Mouse (Mus musculus) liver, embryonic 11.5 days (tissue): ENCODE measurements at regions not wholly inside any gene's neighbourhood (a gene's known extent, or its start where the extent isn't known, plus 50 kb on each side); places are given as distances from the start of the nearest gene placed in this dataset.

Experiments
- ATAC-seq: fragments of 200-750 bp; cut with Nextera tagmentation; replicated peaks from 2 replicates; pipeline ENCODE4 v1.8.0; 2017; ENCODE audit warnings: moderate number of reproducible peaks, mild to moderate bottlenecking, moderate TSS enrichment, moderate library complexity; ENCODE audit not compliant: low FRiP score
- DNase-seq: peaks from one replicate; pipeline ENCODE4 v3.0.0-alpha.2; 2017; ENCODE audit warnings: low spot score
- H3K27ac ChIP-seq: fragments of 300-500 bp; sonication (generic); 2 replicates; pipeline ENCODE4 v1.5.1; 2014; ENCODE audit warnings: mild to moderate bottlenecking, low read depth, low read length, control low read depth
- H3K27me3 ChIP-seq: fragments of 300-500 bp; sonication (generic); replicated peaks from 2 replicates; pipeline ENCODE4 v1.6.1; 2014; ENCODE audit warnings: low read length, mixed read lengths; ENCODE audit not compliant: control insufficient read depth, insufficient read depth
- H3K36me3 ChIP-seq: fragments of 300-500 bp; sonication (generic); 2 replicates; pipeline ENCODE4 v1.6.1; 2014; ENCODE audit warnings: mild to moderate bottlenecking, low read length, moderate library complexity, mixed read lengths; ENCODE audit not compliant: control insufficient read depth, insufficient read depth
- H3K4me1 ChIP-seq: fragments of 300-500 bp; sonication (generic); replicated peaks from 2 replicates; pipeline ENCODE4 v1.6.1; 2014; ENCODE audit warnings: low read length, mixed read lengths; ENCODE audit not compliant: control insufficient read depth, insufficient read depth
- H3K4me2 ChIP-seq: fragments of 300-500 bp; sonication (generic); 2 replicates; pipeline ENCODE4 v1.6.1; 2014; ENCODE audit warnings: mild to moderate bottlenecking, control low read depth, moderate library complexity
- H3K4me3 ChIP-seq: fragments of 300-500 bp; sonication (generic); 2 replicates; pipeline ENCODE4 v1.5.1; 2014; ENCODE audit warnings: low read depth, low read length, control low read depth
- H3K9ac ChIP-seq: fragments of 300-500 bp; sonication (generic); 2 replicates; pipeline ENCODE4 v1.6.1; 2014; ENCODE audit warnings: low read depth, low read length, control low read depth
- H3K9me3 ChIP-seq: fragments of 300-500 bp; sonication (generic); 2 replicates; pipeline ENCODE4 v1.6.1; 2016; ENCODE audit warnings: low read length, inconsistent platforms, mixed read lengths; ENCODE audit not compliant: control insufficient read depth
- WGBS: fragments of 180-500 bp; shearing (Covaris S2); extraction: QIAGEN DNeasy Blood & Tissue Kit; methylation state at CpG from one replicate; pipeline ENCODE4 v1.1.7; 2014; 5-methylcytosine and 5-hydroxymethylcytosine counted together

- Histone ChIP-seq H3K27ac (no peak overlapping the region), H3K4me2 (peak overlapping the region; percentile 58), H3K4me1 (peaks cover 2% of the 10 kb centered on the region; the same call in 1 of the 2 replicates), H3K36me3 (no peaks in the 10 kb centered on the region), H3K9me3 (no peaks in the 10 kb centered on the region), H3K4me3 (peak overlapping the region; percentile 20), H3K27me3 (no peaks in the 10 kb centered on the region), H3K9ac (no peak overlapping the region)
- WGBS = 27% methylated on average over 4 of the region's 4 CpGs
- ATAC-seq (peak; percentile 89), DNase-seq (no peak)
Measured at GRCm38 (mm10) chr2:10307376-10307775, 62.9 kb upstream of the Sfmbt2 start.

GRCm38 (mm10) chr2:10309656-10310055 lies 60.7 kb upstream of the Sfmbt2 start:
- no peak overlapping the region for H3K4me2 ChIP-seq
- DNase-seq (no peak), ATAC-seq (no peak)
- H3K27me3 ChIP-seq = no peaks in the 10 kb centered on the region
- H3K36me3 ChIP-seq = no peaks in the 10 kb centered on the region
- H3K9me3 ChIP-seq = no peaks in the 10 kb centered on the region
- peaks cover 2% of the 10 kb centered on the region; the same call in 1 of the 2 replicates for H3K4me1 ChIP-seq
- 81% methylated on average over 5 of the region's 5 CpGs for WGBS
- H3K9ac ChIP-seq = no peak overlapping the region
- no peak overlapping the region for H3K4me3 ChIP-seq
- no peak overlapping the region for H3K27ac ChIP-seq

- DNase-seq = no peak
- H3K36me3 ChIP-seq = no peaks in the 10 kb centered on the region
- WGBS = 59% methylated on average over 14 of the region's 14 CpGs
- no peak overlapping the region for H3K4me3 ChIP-seq
- H3K27ac ChIP-seq = no peak overlapping the region
- H3K9ac ChIP-seq = no peak overlapping the region
- no peaks in the 10 kb centered on the region for H3K27me3 ChIP-seq
- ATAC-seq = no peak
- H3K4me1 ChIP-seq = peaks cover 2% of the 10 kb centered on the region; the same call in 1 of the 2 replicates
- no peak overlapping the region for H3K4me2 ChIP-seq
- H3K9me3 ChIP-seq = no peaks in the 10 kb centered on the region
Measured at GRCm38 (mm10) chr2:10311719-10312118, 58.6 kb upstream of the Sfmbt2 start.

GRCm38 (mm10) chr2:10312398-10312797 lies 57.9 kb upstream of the Sfmbt2 start:
- Histone ChIP-seq H3K4me2 (no peak overlapping the region), H3K27me3 (no peaks in the 10 kb centered on the region), H3K36me3 (no peaks in the 10 kb centered on the region), H3K4me3 (no peak overlapping the region), H3K9ac (no peak overlapping the region), H3K4me1 (no peaks in the 10 kb centered on the region; the same call in 1 of the 2 replicates), H3K27ac (no peak overlapping the region), H3K9me3 (no peaks in the 10 kb centered on the region)
- no peak for DNase-seq
- ATAC-seq = no peak
- WGBS = 82% methylated on average over 7 of the region's 7 CpGs

GRCm38 (mm10) chr2:10314251-10315243 lies 55.8 kb upstream of the Sfmbt2 start:
- H3K36me3 ChIP-seq = no peaks in the 10 kb centered on the region
- no peaks in the 10 kb centered on the region for H3K9me3 ChIP-seq
- no peaks in the 10 kb centered on the region for H3K27me3 ChIP-seq
- DNase-seq (no peak), ATAC-seq (no peak)
- H3K4me1 ChIP-seq = no peaks in the 10 kb centered on the region
- WGBS = 40% methylated on average over 14 of the region's 14 CpGs
- no peak overlapping the region for H3K4me3 ChIP-seq
- H3K27ac ChIP-seq = no peak overlapping the region
- no peak overlapping the region for H3K9ac ChIP-seq
- H3K4me2 ChIP-seq = no peak overlapping the region

- Histone ChIP-seq H3K9me3 (no peaks in the 10 kb centered on the region), H3K4me3 (no peak overlapping the region), H3K4me2 (no peak overlapping the region), H3K9ac (no peak overlapping the region), H3K27ac (no peak overlapping the region), H3K27me3 (no peaks in the 10 kb centered on the region), H3K36me3 (no peaks in the 10 kb centered on the region), H3K4me1 (no peaks in the 10 kb centered on the region)
- DNase-seq (no peak), ATAC-seq (no peak)
- 82% methylated on average over 5 of the region's 5 CpGs for WGBS
Measured at GRCm38 (mm10) chr2:10316347-10316746, 54.0 kb upstream of the Sfmbt2 start.

GRCm38 (mm10) chr2:10318166-10318768 lies 52.0 kb upstream of the Sfmbt2 start:
- DNase-seq = no peak
- no peaks in the 10 kb centered on the region for H3K36me3 ChIP-seq
- 89% methylated on average over 10 of the region's 10 CpGs for WGBS
- no peaks in the 10 kb centered on the region for H3K9me3 ChIP-seq
- H3K9ac ChIP-seq = no peak overlapping the region
- no peak for ATAC-seq
- H3K27ac ChIP-seq = no peak overlapping the region
- no peaks in the 10 kb centered on the region for H3K27me3 ChIP-seq
- H3K4me3 ChIP-seq = no peak overlapping the region
- no peaks in the 10 kb centered on the region for H3K4me1 ChIP-seq
- no peak overlapping the region for H3K4me2 ChIP-seq
